Mouse (Mus musculus): Measurements from ENCODE around the gene Vmn2r2. TPM values are rescaled to one million over a fixed set of nuclear protein-coding genes. Genes with fewer than 3 reads are reported as not detected.

Gene Vmn2r2
- not detected in 2 replicates for polyA plus RNA-seq (2015; fragmentation: Nextera tagmentation; extraction: Ambion mirVana)

DNA sequence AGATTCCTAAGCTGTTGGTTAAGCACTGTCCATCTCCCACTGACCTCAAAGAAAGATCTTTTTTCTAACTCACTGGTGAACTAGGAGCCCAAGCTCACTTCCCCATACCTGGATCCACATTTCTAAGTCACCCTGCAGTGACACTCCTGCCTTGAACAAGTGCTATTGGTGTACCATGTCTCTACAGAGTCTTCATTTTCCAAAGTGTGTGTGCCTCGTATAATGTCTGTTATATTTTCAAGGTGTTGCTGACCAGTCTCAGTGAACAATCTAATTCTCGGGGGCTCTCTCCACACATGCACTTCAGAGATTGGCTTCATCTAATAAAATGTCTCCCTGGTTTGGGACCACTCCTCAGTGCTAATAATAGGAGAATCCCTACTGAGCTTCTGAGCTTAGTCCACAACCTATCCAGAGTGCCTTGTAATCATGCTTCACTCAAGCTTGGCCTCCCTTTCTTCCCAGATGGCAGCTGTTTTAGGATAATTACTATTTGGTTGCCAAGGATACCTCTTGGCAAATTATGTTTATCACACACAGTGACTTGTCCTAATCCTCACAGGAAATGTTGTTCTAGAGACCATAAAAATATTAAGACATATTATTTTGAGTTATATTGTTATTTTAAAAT, at the start of gene Vmn2r2:
TSS of gene Vmn2r2 (minus strand) at position 51 of the 631 bp plus-strand sequence.
- Histone ChIP-seq H3K4me3 (replicated peaks) (no peak within 1 kb of the TSS), H3K9ac (no peak within 1 kb of the TSS), H3K4me2 (no peak within 1 kb of the TSS), H3K4me1 (replicated peaks) (no peaks in the 10 kb centered on the region), H3K36me3 (replicated peaks) (no peaks in the 10 kb centered on the region), H3K27ac (replicated peaks) (no peak within 1 kb of the TSS), H3K9me3 (replicated peaks) (no peaks in the 10 kb centered on the region), H3K27me3 (no peaks in the 10 kb centered on the region)
- 61% methylated on average over 2 of the region's 2 CpGs for WGBS (ENCODE audit: insufficient replicate concordance)
- no peak for ATAC-seq (ENCODE audit: insufficient read depth)

DNA sequence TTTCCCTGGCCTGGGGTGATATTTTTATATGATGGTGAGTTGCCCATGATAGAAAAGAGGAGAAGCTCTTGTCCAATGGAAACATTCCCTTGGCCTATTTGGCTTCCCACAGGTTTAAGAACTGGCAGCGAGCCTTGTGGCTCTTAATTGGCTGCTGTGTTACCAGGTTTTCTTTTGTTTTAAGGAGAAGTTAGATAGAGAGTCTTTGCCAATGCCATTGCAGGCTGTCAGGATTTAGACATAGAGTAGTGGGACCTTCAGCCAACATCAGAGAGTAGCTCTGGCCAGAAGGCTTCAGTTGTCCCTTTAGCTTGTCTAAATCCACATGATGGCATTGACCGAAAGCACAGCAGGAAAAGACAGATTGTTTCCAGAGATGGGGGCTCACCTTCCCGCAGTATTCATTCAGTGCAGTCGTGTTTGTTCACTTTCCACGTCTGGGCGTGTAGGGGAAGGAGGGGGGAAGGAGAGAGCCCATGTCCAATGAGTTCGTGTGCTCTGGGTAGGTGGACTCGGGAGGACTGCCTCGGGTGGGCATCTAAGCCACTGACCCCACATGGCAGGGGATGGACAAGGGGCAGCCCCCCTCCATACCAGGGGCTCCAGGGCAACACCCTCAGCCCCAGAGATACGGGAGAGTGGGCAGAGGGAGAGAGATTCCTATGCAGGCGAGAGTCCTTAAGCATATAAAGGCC, 28.2 kb downstream of the Vmn2r2 start:
- Histone ChIP-seq H3K4me2 (no peak overlapping the region), H3K4me3 (replicated peaks) (no peak overlapping the region), H3K36me3 (replicated peaks) (no peaks in the 10 kb centered on the region), H3K9me3 (replicated peaks) (no peaks in the 10 kb centered on the region), H3K27ac (replicated peaks) (no peak overlapping the region), H3K27me3 (no peaks in the 10 kb centered on the region), H3K9ac (no peak overlapping the region), H3K4me1 (replicated peaks) (no peaks in the 10 kb centered on the region)
- WGBS (ENCODE audit: insufficient replicate concordance), result 58% methylated on average over 11 of the region's 11 CpGs
- no peak for ATAC-seq (ENCODE audit: insufficient read depth)

DNA sequence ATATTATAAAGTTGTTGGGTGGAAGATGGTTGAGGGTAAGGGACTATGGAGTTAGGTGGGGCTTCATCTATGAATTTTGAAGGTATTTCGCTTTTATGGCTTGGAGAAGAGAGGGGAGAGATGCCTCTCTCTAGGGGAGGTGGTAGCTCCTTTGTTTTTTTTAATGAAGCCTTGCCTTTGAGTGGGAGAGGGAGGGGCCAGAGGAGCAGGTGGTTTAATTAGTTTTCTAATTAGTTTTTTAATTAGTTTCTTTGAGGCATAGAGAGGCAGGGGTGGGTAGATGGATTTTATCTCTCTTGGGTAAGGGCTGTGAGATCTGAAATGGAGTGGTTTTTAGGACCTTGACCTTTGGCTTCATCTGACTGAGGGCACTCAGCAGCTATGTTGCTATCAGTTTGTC, 29.0 kb downstream of the Vmn2r2 start:
- 45% methylated on average over 1 of the region's 1 CpGs for WGBS (ENCODE audit: insufficient replicate concordance)
- Histone ChIP-seq H3K4me1 (replicated peaks) (no peaks in the 10 kb centered on the region), H3K9ac (no peak overlapping the region), H3K4me3 (replicated peaks) (no peak overlapping the region), H3K36me3 (replicated peaks) (no peaks in the 10 kb centered on the region), H3K9me3 (replicated peaks) (no peaks in the 10 kb centered on the region), H3K27ac (replicated peaks) (no peak overlapping the region), H3K4me2 (no peak overlapping the region), H3K27me3 (no peaks in the 10 kb centered on the region)
- ATAC-seq (ENCODE audit: insufficient read depth), result no peak

DNA sequence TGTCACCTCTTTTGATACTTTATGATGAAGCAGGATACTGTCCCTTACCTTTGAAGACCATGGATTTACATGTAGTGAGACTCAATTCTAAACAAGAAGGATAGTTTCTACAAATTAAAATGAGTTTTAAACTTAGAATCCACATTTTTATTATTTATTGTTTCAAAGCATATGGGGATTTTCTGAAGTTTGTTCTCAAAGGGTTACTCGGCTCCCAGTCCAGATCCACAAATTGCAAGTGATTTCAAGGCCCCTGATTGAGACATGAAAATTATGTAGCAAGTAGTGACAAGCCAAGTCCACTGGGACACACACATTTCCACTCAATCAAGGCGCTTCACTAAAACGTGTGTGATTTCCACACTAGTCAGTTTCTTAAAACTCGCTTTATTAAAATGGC, 60.5 kb downstream of the Vmn2r2 start, which contains the start of gene Vmn2r1:
TSS of gene Vmn2r1 (plus strand) at position 301 of the 400 bp plus-strand sequence.
- Histone ChIP-seq H3K4me3 (replicated peaks) (no peak within 1 kb of the TSS), H3K36me3 (replicated peaks) (no peaks in the 10 kb centered on the region), H3K4me1 (replicated peaks) (no peaks in the 10 kb centered on the region), H3K4me2 (no peak within 1 kb of the TSS), H3K9ac (no peak within 1 kb of the TSS), H3K27me3 (no peaks in the 10 kb centered on the region), H3K9me3 (replicated peaks) (no peaks in the 10 kb centered on the region), H3K27ac (replicated peaks) (no peak within 1 kb of the TSS)
- ATAC-seq (ENCODE audit: insufficient read depth), result no peak
- 53% methylated on average over 4 of the region's 4 CpGs for WGBS (ENCODE audit: insufficient replicate concordance)

Other genes with a start within 250 kb of the Vmn2r2 start
- gene Plch1, start 242.5 kb downstream of the Vmn2r2 start, polyA plus RNA-seq (2015; fragmentation: Nextera tagmentation; extraction: Ambion mirVana), result 0.18 and 0.20 TPM in 2 replicates
- gene E130311K13Rik, start 212.5 kb downstream of the Vmn2r2 start, polyA plus RNA-seq (2015; fragmentation: Nextera tagmentation; extraction: Ambion mirVana), result 1.4 and 1.5 TPM in 2 replicates
- 11.0 and 12.0 TPM in 2 replicates for gene Slc33a1, start 177.2 kb downstream of the Vmn2r2 start, polyA plus RNA-seq (2015; fragmentation: Nextera tagmentation; extraction: Ambion mirVana)
- 20.0 and 20.2 TPM in 2 replicates for gene Gmps, start 165.8 kb downstream of the Vmn2r2 start, polyA plus RNA-seq (2015; fragmentation: Nextera tagmentation; extraction: Ambion mirVana)
- gene Vmn2r1, start 60.4 kb downstream of the Vmn2r2 start, polyA plus RNA-seq (2015; fragmentation: Nextera tagmentation; extraction: Ambion mirVana), result not detected in 2 replicates
- gene Vmn2r3, start 147.8 kb upstream of the Vmn2r2 start, polyA plus RNA-seq (2015; fragmentation: Nextera tagmentation; extraction: Ambion mirVana), result not detected in 2 replicates